In genomic region chr1:170457673-170458072, GRCm38 (mm10) we compare ENCODE assay signal across 27 mouse cellular contexts.
A peak's percentile ranks its signal among the peaks of the same experiment; 100 is the strongest.
DNase-seq lines count a peak whose midpoint lies in the region; ATAC-seq and TF ChIP-seq lines count a peak whose summit lies in the region.
"Had no signal": no experiment of that assay in that cellular context is flagged by ENCODE, and none has a peak within 500 bp of the region (broad histone marks: within the 10 kb centered on the region; RNA-seq: fewer than 3 reads in every experiment).

No protein-coding gene starts in this region.

- ATAC-seq in frontal cortex, adult (ENCODE audit: low TSS enrichment), result 0 out of 2 replicates have a peak, but pooled peaks have one; percentile 16
- no peak for ATAC-seq in kidney, postnatal 0 days (replicated peaks; ENCODE audit: low FRiP score, low read depth)
- ATAC-seq in kidney, embryonic 15.5 days (replicated peaks; ENCODE audit: low FRiP score), result no peak
- ATAC-seq in stomach, embryonic 16.5 days (ENCODE audit: insufficient read depth, low FRiP score), result peak; percentile 45; the same call in 1 of the 2 replicates
- ATAC-seq: forebrain, embryonic 13.5 days; hindbrain, embryonic 16.5 days; midbrain, embryonic 13.5 days had no signal

- H3K4me3 ChIP-seq in kidney, postnatal 0 days (replicated peaks; ENCODE audit: low read depth, low read length), result no peak overlapping the region
- no peak overlapping the region for H3K4me3 ChIP-seq in kidney, embryonic 15.5 days (replicated peaks)
- no peak overlapping the region for H3K4me3 ChIP-seq in stomach, embryonic 16.5 days (replicated peaks; ENCODE audit: low read length)
- H3K4me3 ChIP-seq: forebrain, embryonic 13.5 days; limb, embryonic 12.5 days; liver, embryonic 15.5 days; lung, embryonic 15.5 days; midbrain, embryonic 13.5 days; stomach, embryonic 15.5 days had no signal

- H3K9me3 ChIP-seq in kidney, postnatal 0 days (replicated peaks; ENCODE audit: low read length), result no peaks in the 10 kb centered on the region
- H3K9me3 ChIP-seq in kidney, embryonic 15.5 days (replicated peaks), result no peaks in the 10 kb centered on the region
- peaks cover 3% of the 10 kb centered on the region; the same call in 1 of the 2 replicates for H3K9me3 ChIP-seq in stomach, embryonic 16.5 days (replicated peaks; ENCODE audit: control insufficient read depth, low read length)
- H3K9me3 ChIP-seq: liver, embryonic 15.5 days; lung, embryonic 15.5 days; midbrain, embryonic 13.5 days; stomach, embryonic 15.5 days had no signal

- no peak for DNase-seq in frontal cortex, postnatal 36 days (ENCODE audit: low spot score in 2 of 2)
- no peak for DNase-seq in kidney, postnatal 0 days (ENCODE audit: low spot score)
- peak; percentile 38 for DNase-seq in lung, postnatal 36 days
- no peak for DNase-seq in lung, postnatal 4 days
- DNase-seq in adrenal gland, adult 18-20 months (ENCODE audit: low spot score in 2 of 2), result no peak
- DNase-seq: adrenal gland, adult 2 months; adrenal gland, postnatal 36 days; cerebellum, adult 2 months; cerebellum, postnatal 14 days; gastrocnemius, postnatal 25 days; heart, adult 11 months; heart, postnatal 10 days; kidney, adult 11 months; layer of hippocampus, adult 9-11 months; thymus, adult 18-20 months; thymus, postnatal 25 days had no signal

- H3K4me2 ChIP-seq in kidney, postnatal 0 days (ENCODE audit: low read length), result no peak overlapping the region
- H3K4me2 ChIP-seq in kidney, embryonic 15.5 days, result no peak overlapping the region
- no peak overlapping the region for H3K4me2 ChIP-seq in stomach, embryonic 16.5 days (ENCODE audit: low read depth, low read length)
- H3K4me2 ChIP-seq: forebrain, embryonic 13.5 days; heart, embryonic 11.5 days; limb, embryonic 12.5 days; liver, embryonic 15.5 days; lung, embryonic 15.5 days; midbrain, embryonic 13.5 days; stomach, embryonic 15.5 days had no signal

- 43% methylated on average over 4 of the region's 4 CpGs for WGBS in kidney, postnatal 0 days
- WGBS in kidney, embryonic 15.5 days, result 52% methylated on average over 4 of the region's 4 CpGs
- WGBS in stomach, embryonic 16.5 days, result 26% methylated on average over 4 of the region's 4 CpGs

- H3K27ac ChIP-seq in kidney, postnatal 0 days, result 0 out of 2 replicates have a peak overlapping the region, but pooled peaks have one; percentile 54
- H3K27ac ChIP-seq in kidney, embryonic 15.5 days, result no peak overlapping the region
- H3K27ac ChIP-seq in stomach, embryonic 16.5 days (ENCODE audit: low read length), result no peak overlapping the region
- H3K27ac ChIP-seq: forebrain, embryonic 13.5 days; limb, embryonic 12.5 days; liver, embryonic 15.5 days; lung, embryonic 15.5 days; midbrain, embryonic 13.5 days; stomach, embryonic 15.5 days had no signal

- H3K27me3 ChIP-seq in kidney, postnatal 0 days (ENCODE audit: insufficient read depth, low read length), result no peaks in the 10 kb centered on the region
- no peaks in the 10 kb centered on the region for H3K27me3 ChIP-seq in kidney, embryonic 15.5 days
- H3K27me3 ChIP-seq in stomach, embryonic 16.5 days (ENCODE audit: control insufficient read depth, insufficient read depth, low read length), result no peaks in the 10 kb centered on the region
- H3K27me3 ChIP-seq: forebrain, embryonic 13.5 days; limb, embryonic 12.5 days; liver, embryonic 15.5 days; lung, embryonic 15.5 days; midbrain, embryonic 13.5 days; stomach, embryonic 15.5 days had no signal

- H3K36me3 ChIP-seq in kidney, postnatal 0 days (ENCODE audit: insufficient read depth, low read length), result no peaks in the 10 kb centered on the region
- no peaks in the 10 kb centered on the region for H3K36me3 ChIP-seq in kidney, embryonic 15.5 days
- no peaks in the 10 kb centered on the region for H3K36me3 ChIP-seq in stomach, embryonic 16.5 days (ENCODE audit: control insufficient read depth, insufficient read depth, low read length)
- H3K36me3 ChIP-seq: limb, embryonic 12.5 days; liver, embryonic 15.5 days; lung, embryonic 15.5 days; midbrain, embryonic 13.5 days; stomach, embryonic 15.5 days had no signal

- TF ChIP-seq CTCF in kidney, postnatal 0 days (IDR thresholded peaks at IDR 0.05; ENCODE audit: low read depth), result no peak

- H3K9ac ChIP-seq in kidney, postnatal 0 days (ENCODE audit: low read depth, low read length), result no peak overlapping the region
- no peak overlapping the region for H3K9ac ChIP-seq in kidney, embryonic 15.5 days
- no peak overlapping the region for H3K9ac ChIP-seq in stomach, embryonic 16.5 days (ENCODE audit: low read length)
- H3K9ac ChIP-seq: forebrain, embryonic 13.5 days; limb, embryonic 12.5 days; liver, embryonic 15.5 days; lung, embryonic 15.5 days; midbrain, embryonic 13.5 days; stomach, embryonic 15.5 days had no signal

- H3K4me1 ChIP-seq in kidney, postnatal 0 days (replicated peaks; ENCODE audit: insufficient read depth, low read length), result no peaks in the 10 kb centered on the region
- H3K4me1 ChIP-seq in kidney, embryonic 15.5 days, result peaks cover 7% of the 10 kb centered on the region; the same call in 1 of the 2 replicates
- peaks cover 6% of the 10 kb centered on the region; the same call in 1 of the 2 replicates for H3K4me1 ChIP-seq in stomach, embryonic 16.5 days (ENCODE audit: control insufficient read depth, insufficient read depth, low read length)
- H3K4me1 ChIP-seq: limb, embryonic 12.5 days had no signal

Comparison
In these comparisons a context has a peak if more than half of its experiments do, and no peak if none do; other contexts are left out.
1. ATAC-seq: peak in frontal cortex, adult (single experiment) and stomach, embryonic 16.5 days (single experiment); none in kidney, postnatal 0 days (single experiment) and kidney, embryonic 15.5 days (single experiment).